Mouse (Mus musculus) G1E (cell line): ENCODE data around the gene 4931428F04Rik.

Experiments
- CTCF ChIP-seq: IDR thresholded peaks from 2 replicates; pipeline ENCODE4 v1.5.1; 2012; ENCODE audit warnings: low read depth, low read length, inconsistent platforms, mixed read lengths
- GATA1 ChIP-seq: IDR thresholded peaks from 2 replicates; pipeline ENCODE4 v1.6.1; 2012; ENCODE audit warnings: borderline replicate concordance, low read length, inconsistent platforms, mixed read lengths
- TAL1 ChIP-seq: conservative IDR thresholded peaks from 2 replicates; pipeline ENCODE4 v1.6.1; 2012; ENCODE audit warnings: low read depth, low read length, inconsistent platforms, mixed read lengths

- TF ChIP-seq CTCF (no peak), GATA1 (no peak), TAL1 (no peak)
These were observed 4.2 kb downstream of the 4931428F04Rik start for GRCm38 (mm10) chr8:105285514-105285913.
